ENCODE assay signal across 7 mouse cellular contexts in the genomic region with DNA sequence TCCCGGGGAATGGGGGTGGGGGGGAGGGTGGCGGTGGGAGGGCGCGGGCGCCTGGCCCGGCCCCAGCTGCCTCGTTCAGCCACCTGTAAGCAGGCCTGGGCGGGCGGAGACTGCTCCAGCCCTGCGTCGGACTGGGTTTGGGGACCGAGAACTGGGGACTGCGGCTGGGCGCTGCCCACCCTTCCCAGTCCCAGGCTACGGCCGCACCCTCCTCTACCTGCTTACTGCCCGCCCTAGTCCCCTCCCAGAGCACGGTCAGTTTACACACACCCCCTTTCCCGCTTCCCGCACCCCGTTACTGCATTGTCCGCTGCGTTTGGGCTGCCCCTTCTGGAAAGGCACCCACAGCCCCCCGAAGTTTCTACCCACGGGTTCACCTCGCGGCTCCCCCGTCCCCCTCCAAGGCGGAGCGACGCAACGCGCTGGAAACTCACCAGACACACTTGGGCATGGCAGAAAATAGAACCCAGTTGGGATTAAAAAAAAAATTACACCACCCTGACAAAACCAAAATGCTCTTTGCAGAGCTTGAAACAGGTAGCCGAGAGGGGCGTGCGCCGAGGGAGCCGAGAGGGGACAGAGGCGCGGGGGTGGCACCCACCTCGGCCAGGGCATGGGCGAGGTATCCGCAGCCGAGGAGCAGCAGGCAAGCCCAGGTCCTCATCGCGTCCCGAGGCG. TPM values are rescaled to one million over a fixed set of nuclear protein-coding genes. Genes with fewer than 3 reads are reported as not detected.
DNase-seq lines count a peak whose midpoint lies in the region; ATAC-seq and TF ChIP-seq lines count a peak whose summit lies in the region.

No protein-coding gene starts in this region.

- no peaks in the 10 kb centered on the region for H3K9me3 ChIP-seq in heart, embryonic 15.5 days (replicated peaks)
- no peaks in the 10 kb centered on the region for H3K9me3 ChIP-seq in midbrain, embryonic 13.5 days

- H3K27me3 ChIP-seq in spleen, adult 2 months (ENCODE audit: control insufficient read depth, insufficient read depth, low read length) = peaks cover 32% of the 10 kb centered on the region
- peaks cover 55% of the 10 kb centered on the region for H3K27me3 ChIP-seq in heart, embryonic 15.5 days
- peaks cover 87% of the 10 kb centered on the region for H3K27me3 ChIP-seq in midbrain, embryonic 13.5 days

- H3K4me1 ChIP-seq in spleen, adult 2 months (ENCODE audit: control insufficient read depth, insufficient read depth, insufficient read length) = peaks cover 7% of the 10 kb centered on the region
- H3K4me1 ChIP-seq in bone marrow, adult 2 months (ENCODE audit: control insufficient read depth, insufficient read depth, low read length) = no peaks in the 10 kb centered on the region; the same call in 1 of the 2 replicates
- H3K4me1 ChIP-seq in heart, embryonic 15.5 days (replicated peaks) = peaks cover 86% of the 10 kb centered on the region
- peaks cover 55% of the 10 kb centered on the region for H3K4me1 ChIP-seq in midbrain, embryonic 13.5 days (replicated peaks)

- no peak for TF ChIP-seq CTCF in spleen, adult 2 months (IDR thresholded peaks at IDR 0.05; ENCODE audit: extremely low read depth, insufficient read depth, insufficient read length, insufficient replicate concordance)
- TF ChIP-seq CTCF in bone marrow, adult 2 months (IDR thresholded peaks at IDR 0.05; ENCODE audit: control insufficient read depth, insufficient read depth, low read length) = no peak

- peak overlapping the region; percentile 95 for H3K9ac ChIP-seq in heart, embryonic 15.5 days
- peak overlapping the region; percentile 82 for H3K9ac ChIP-seq in midbrain, embryonic 13.5 days (replicated peaks)

- peak overlapping the region; percentile 54 for H3K4me3 ChIP-seq in spleen, adult 2 months (ENCODE audit: extremely low read depth, insufficient read depth, insufficient read length)
- peak overlapping the region; percentile 37 for H3K4me3 ChIP-seq in bone marrow, adult 2 months (replicated peaks; ENCODE audit: control insufficient read depth, low read depth, low read length)
- peak overlapping the region; percentile 88 for H3K4me3 ChIP-seq in heart, embryonic 15.5 days
- peak overlapping the region; percentile 68 for H3K4me3 ChIP-seq in midbrain, embryonic 13.5 days (replicated peaks)

- no peak for ATAC-seq in heart, embryonic 15.5 days (replicated peaks; ENCODE audit: insufficient number of reproducible peaks, insufficient read depth, low FRiP score, low read depth)
- ATAC-seq in midbrain, embryonic 13.5 days = no peak; the same call in 1 of the 2 replicates

- no peak for TF ChIP-seq POLR2A in spleen, adult 2 months (IDR thresholded peaks at IDR 0.05; ENCODE audit: low read depth, low read length)
- no peak for TF ChIP-seq POLR2A in bone marrow, adult 2 months (IDR thresholded peaks at IDR 0.05; ENCODE audit: borderline replicate concordance, control insufficient read depth, low read depth, low read length)

- H3K27ac ChIP-seq in spleen, adult 2 months (ENCODE audit: insufficient read depth, low read length) = peak overlapping the region; percentile 39; the same call in 1 of the 2 replicates
- H3K27ac ChIP-seq in bone marrow, adult 2 months (ENCODE audit: control insufficient read depth, insufficient read depth, low read depth, low read length, poor library complexity) = no peak overlapping the region; the same call in 1 of the 2 replicates
- H3K27ac ChIP-seq in heart, embryonic 15.5 days = peak overlapping the region; percentile 98
- H3K27ac ChIP-seq in midbrain, embryonic 13.5 days = peak overlapping the region; percentile 86

- H3K4me2 ChIP-seq in heart, embryonic 15.5 days = peak overlapping the region; percentile 79
- peak overlapping the region; percentile 95 for H3K4me2 ChIP-seq in midbrain, embryonic 13.5 days (replicated peaks)

- no peaks in the 10 kb centered on the region for H3K36me3 ChIP-seq in spleen, adult 2 months (ENCODE audit: control insufficient read depth, insufficient read depth, low read length)
- H3K36me3 ChIP-seq in heart, embryonic 15.5 days = no peaks in the 10 kb centered on the region
- no peaks in the 10 kb centered on the region for H3K36me3 ChIP-seq in midbrain, embryonic 13.5 days

- DNase-seq in spleen, adult 2 months (ENCODE audit: low read depth in 1 of 2, low spot score in 2 of 2) = no peak
- DNase-seq in spleen, postnatal 14 days (ENCODE audit: low spot score in 2 of 2) = no peak
- DNase-seq in kidney, postnatal 25 days = peak; percentile 48 to 79
- no peak for DNase-seq in ovary, adult 18-20 months (ENCODE audit: low spot score)

- WGBS in spleen, adult 2 months = 2% methylated on average over 44 of the region's 48 CpGs
- WGBS in bone marrow, adult 2 months = under 1% methylated on average over 48 of the region's 48 CpGs
- WGBS in heart, embryonic 15.5 days = under 1% methylated on average over 41 of the region's 48 CpGs
- under 1% methylated on average over 48 of the region's 48 CpGs for WGBS in midbrain, embryonic 13.5 days

RNA-seq across cellular contexts. Expression of a gene that starts 2.9 kb away (rescaled TPM):
- polyA plus RNA-seq in spleen, adult 2 months (2012; rRNA removed) = 7.1 and 12.9 TPM in 2 replicates
- polyA plus RNA-seq in bone marrow, adult 2 months (2011; ENCODE audit: insufficient read depth, insufficient read length, low replicate concordance, missing spikeins) = 5.6 and 6.8 TPM in 2 replicates
- polyA plus RNA-seq in heart, embryonic 15.5 days (2015; fragmentation: Nextera tagmentation; extraction: Ambion mirVana) = 46.0 and 51.1 TPM in 2 replicates
- 7.5 and 8.3 TPM in 2 replicates for polyA plus RNA-seq in midbrain, embryonic 13.5 days (2015; fragmentation: Nextera tagmentation; extraction: Ambion mirVana)

Comparison
In these comparisons a context has a peak if more than half of its experiments do, and no peak if none do; other contexts are left out.
1. DNase-seq: peak in kidney, postnatal 25 days (2 of 2); none in spleen, adult 2 months (0 of 2), spleen, postnatal 14 days (0 of 2) and ovary, adult 18-20 months (single experiment).
2. H3K4me3 ChIP-seq: peak in every context shown above with its lines; median percentile 88 in heart, embryonic 15.5 days; 68 in midbrain, embryonic 13.5 days; 54 in spleen, adult 2 months; 37 in bone marrow, adult 2 months.